Mouse (Mus musculus) heart, embryonic 12.5 days (tissue): ENCODE data around the gene Isx. TPM values are rescaled to one million over a fixed set of nuclear protein-coding genes. Genes with fewer than 3 reads are reported as not detected.

ENCODE experiments used
- ATAC-seq: fragments of 200-750 bp; cut with Nextera tagmentation; 2 replicates; pipeline ENCODE4 v1.8.0; 2017; ENCODE audit warnings: moderate TSS enrichment, moderate library complexity; ENCODE audit not compliant: insufficient number of reproducible peaks, low FRiP score
- H3K27ac ChIP-seq: fragments of 300-500 bp; sonication (generic); 2 replicates; pipeline ENCODE4 v1.5.1; 2016; ENCODE audit warnings: mild to moderate bottlenecking, moderate library complexity; ENCODE audit not compliant: poor library complexity, severe bottlenecking
- H3K27me3 ChIP-seq: fragments of 300-500 bp; sonication (generic); replicated peaks from 2 replicates; pipeline ENCODE4 v1.6.1; 2016; ENCODE audit warnings: mild to moderate bottlenecking, moderate library complexity
- H3K36me3 ChIP-seq: fragments of 300-500 bp; sonication (generic); 2 replicates; pipeline ENCODE4 v1.6.1; 2016; ENCODE audit warnings: mild to moderate bottlenecking, moderate library complexity
- H3K4me1 ChIP-seq: fragments of 300-500 bp; sonication (generic); replicated peaks from 2 replicates; pipeline ENCODE4 v1.6.1; 2016; ENCODE audit warnings: mild to moderate bottlenecking
- H3K4me2 ChIP-seq: fragments of 300-500 bp; sonication (generic); 2 replicates; pipeline ENCODE4 v1.6.1; 2016; ENCODE audit warnings: mild to moderate bottlenecking, moderate library complexity
- H3K4me3 ChIP-seq: fragments of 300-500 bp; sonication (generic); 2 replicates; pipeline ENCODE4 v1.5.1; 2016; ENCODE audit warnings: mild to moderate bottlenecking
- H3K9ac ChIP-seq: fragments of 300-500 bp; sonication (generic); 2 replicates; pipeline ENCODE4 v1.6.1; 2016; ENCODE audit warnings: mild to moderate bottlenecking, moderate library complexity
- H3K9me3 ChIP-seq: fragments of 300-500 bp; sonication (generic); replicated peaks from 2 replicates; pipeline ENCODE4 v1.6.1; 2016; ENCODE audit warnings: mild to moderate bottlenecking, moderate library complexity
- WGBS: fragments of 180-500 bp; shearing (Covaris S2); methylation state at CpG from one replicate; pipeline ENCODE4 v1.1.7; 2016; 5-methylcytosine and 5-hydroxymethylcytosine counted together
- polyA plus RNA-seq: library from polyadenylated mRNA; unstranded; fragments of >200 nt; fragmentation: Nextera tagmentation; extraction: Ambion mirVana; gene quantifications from 2 replicates; pipeline ENCODE4 v1.2.1, GENCODE M21; 2016

Gene Isx
- polyA plus RNA-seq, 1 experiment from 2014 or later = not detected

- H3K4me3 ChIP-seq = no peak overlapping the region
- H3K4me1 ChIP-seq = no peaks in the 10 kb centered on the region
- H3K36me3 ChIP-seq = no peaks in the 10 kb centered on the region
- no peak overlapping the region for H3K27ac ChIP-seq
- H3K9ac ChIP-seq = no peak overlapping the region
- no peaks in the 10 kb centered on the region for H3K27me3 ChIP-seq
- no peaks in the 10 kb centered on the region for H3K9me3 ChIP-seq
- ATAC-seq = no peak
- 71% methylated on average over 6 of the region's 6 CpGs for WGBS
- H3K4me2 ChIP-seq = no peak overlapping the region
Measured at GRCm38 (mm10) chr8:74860449-74860848, 12.5 kb upstream of the Isx start.

GRCm38 (mm10) chr8:74862598-74862997, 10.4 kb upstream of the Isx start:
- no peaks in the 10 kb centered on the region for H3K4me1 ChIP-seq
- no peak overlapping the region for H3K4me3 ChIP-seq
- WGBS = 76% methylated on average over 2 of the region's 2 CpGs
- no peak for ATAC-seq
- no peak overlapping the region for H3K4me2 ChIP-seq
- no peaks in the 10 kb centered on the region for H3K9me3 ChIP-seq
- no peaks in the 10 kb centered on the region for H3K27me3 ChIP-seq
- H3K36me3 ChIP-seq = no peaks in the 10 kb centered on the region
- no peak overlapping the region for H3K27ac ChIP-seq
- H3K9ac ChIP-seq = no peak overlapping the region

GRCm38 (mm10) chr8:74870346-74870949, 2.5 kb upstream of the Isx start:
- Histone ChIP-seq H3K4me2 (no peak overlapping the region), H3K4me1 (no peaks in the 10 kb centered on the region), H3K27ac (no peak overlapping the region), H3K9ac (no peak overlapping the region), H3K36me3 (no peaks in the 10 kb centered on the region), H3K27me3 (no peaks in the 10 kb centered on the region), H3K9me3 (no peaks in the 10 kb centered on the region), H3K4me3 (no peak overlapping the region)
- 73% methylated on average over 4 of the region's 4 CpGs for WGBS
- ATAC-seq = no peak

DNA sequence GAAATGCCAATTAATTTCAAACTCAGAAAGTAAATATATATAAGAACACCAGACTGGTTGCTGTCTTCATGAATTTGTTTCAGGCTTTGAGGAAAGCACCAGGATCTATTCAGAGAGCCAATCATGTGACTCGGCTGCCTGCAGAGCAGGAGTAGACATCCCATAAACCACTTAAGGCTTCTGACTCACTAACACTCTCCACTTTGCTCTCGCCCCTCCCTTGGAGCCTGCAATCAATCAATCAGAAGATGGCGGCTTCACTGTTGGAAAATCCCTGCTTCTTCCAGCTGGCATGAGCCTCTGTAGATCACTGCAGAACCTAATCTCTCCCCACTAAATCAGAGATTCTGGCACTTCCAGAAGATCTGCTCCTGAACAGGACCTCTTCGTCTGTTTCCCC, 1.3 kb upstream of the Isx start:
- 22% methylated on average over 4 of the region's 4 CpGs for WGBS
- Histone ChIP-seq H3K4me2 (peak overlapping the region; percentile 38), H3K4me1 (no peaks in the 10 kb centered on the region), H3K36me3 (no peaks in the 10 kb centered on the region), H3K9me3 (no peaks in the 10 kb centered on the region), H3K27me3 (no peaks in the 10 kb centered on the region), H3K27ac (no peak overlapping the region), H3K9ac (no peak overlapping the region), H3K4me3 (no peak overlapping the region)
- ATAC-seq = no peak

- ATAC-seq = no peak
- WGBS = 79% methylated on average over 7 of the region's 7 CpGs
- Histone ChIP-seq H3K4me2 (no peak overlapping the region; the same call in 1 of the 2 replicates), H3K27ac (no peak overlapping the region), H3K9me3 (no peaks in the 10 kb centered on the region), H3K9ac (no peak overlapping the region), H3K27me3 (no peaks in the 10 kb centered on the region), H3K4me1 (no peaks in the 10 kb centered on the region), H3K4me3 (no peak overlapping the region), H3K36me3 (no peaks in the 10 kb centered on the region)
Measured at GRCm38 (mm10) chr8:74872151-74872823, 686 bp upstream of the Isx start.

DNA sequence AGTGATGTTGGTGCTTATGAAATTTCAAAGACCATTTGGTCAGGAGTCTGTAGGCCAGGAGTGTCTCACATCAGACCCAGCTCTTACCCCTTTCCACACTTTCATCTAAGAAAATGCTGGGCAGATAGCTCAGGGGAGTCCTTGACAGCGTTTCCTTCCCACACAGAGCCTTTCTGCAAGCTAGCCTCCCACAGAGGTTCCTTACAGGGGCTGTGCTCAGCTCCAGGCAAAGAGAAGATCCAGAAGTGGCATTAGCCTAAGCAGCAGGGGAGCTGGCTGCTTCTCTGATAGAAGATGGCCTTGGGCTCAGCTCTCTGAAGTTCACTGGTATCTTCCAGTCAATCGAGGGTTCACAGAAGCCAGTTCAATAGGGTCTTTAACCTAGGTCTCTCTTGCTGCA, 1.6 kb downstream of the Isx start:
- H3K9ac ChIP-seq = no peak overlapping the region
- WGBS = 40% methylated on average over 2 of the region's 2 CpGs
- no peaks in the 10 kb centered on the region for H3K36me3 ChIP-seq
- H3K4me2 ChIP-seq = no peak overlapping the region
- H3K27me3 ChIP-seq = no peaks in the 10 kb centered on the region
- no peak overlapping the region for H3K27ac ChIP-seq
- no peaks in the 10 kb centered on the region for H3K9me3 ChIP-seq
- no peak overlapping the region for H3K4me3 ChIP-seq
- ATAC-seq = no peak
- H3K4me1 ChIP-seq = no peaks in the 10 kb centered on the region

DNA sequence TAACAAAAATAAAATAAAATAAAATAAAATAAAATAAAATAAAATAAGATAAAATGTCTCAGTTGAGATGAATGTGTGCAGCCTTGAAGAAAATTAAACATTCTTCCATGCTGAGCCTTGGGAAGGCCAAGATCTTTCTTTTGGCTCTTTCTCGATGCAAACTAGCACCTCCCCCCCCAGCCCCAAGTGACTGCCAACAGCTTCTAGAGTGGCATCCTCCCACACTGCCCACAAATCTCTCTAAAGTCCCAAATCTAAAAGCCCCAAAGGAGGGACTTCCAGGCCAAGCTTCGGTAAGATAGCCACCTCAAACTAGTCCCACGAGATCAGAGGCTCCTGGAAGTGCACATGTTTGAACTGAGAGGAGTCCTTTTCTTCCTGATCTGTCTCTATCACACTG, 5.7 kb downstream of the Isx start:
- no peaks in the 10 kb centered on the region for H3K4me1 ChIP-seq
- no peak for ATAC-seq
- H3K4me2 ChIP-seq = no peak overlapping the region
- H3K9me3 ChIP-seq = no peaks in the 10 kb centered on the region
- H3K36me3 ChIP-seq = no peaks in the 10 kb centered on the region
- 62% methylated on average over 3 of the region's 3 CpGs for WGBS
- no peak overlapping the region for H3K27ac ChIP-seq
- H3K9ac ChIP-seq = no peak overlapping the region
- H3K27me3 ChIP-seq = no peaks in the 10 kb centered on the region
- no peak overlapping the region for H3K4me3 ChIP-seq

- Histone ChIP-seq H3K27me3 (no peaks in the 10 kb centered on the region), H3K4me3 (no peak overlapping the region), H3K36me3 (no peaks in the 10 kb centered on the region), H3K27ac (no peak overlapping the region), H3K4me1 (no peaks in the 10 kb centered on the region), H3K4me2 (no peak overlapping the region), H3K9me3 (no peaks in the 10 kb centered on the region), H3K9ac (no peak overlapping the region)
- ATAC-seq = no peak
- WGBS = 87% methylated on average over 1 of the region's 1 CpGs
Measured at GRCm38 (mm10) chr8:74888763-74889162, 15.8 kb downstream of the Isx start.

DNA sequence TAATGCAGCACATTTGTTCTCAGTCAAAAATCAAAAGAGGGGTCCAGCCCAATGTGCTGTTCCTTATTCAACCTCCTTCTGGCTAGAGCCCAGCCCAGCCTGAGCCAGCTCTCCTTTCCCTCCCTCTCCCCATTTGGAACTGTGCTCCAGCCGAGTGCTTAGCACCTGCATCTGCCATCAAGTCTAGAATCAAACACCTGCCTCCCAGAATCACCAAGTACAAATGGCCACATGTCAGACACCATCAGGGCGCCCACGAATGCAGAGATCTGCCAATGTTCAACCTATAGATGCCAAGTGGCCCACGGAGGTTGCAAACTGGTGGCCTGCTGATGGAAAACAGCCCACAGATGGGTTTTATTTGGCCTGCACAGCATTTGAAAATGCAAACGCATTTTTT, 18.1 kb downstream of the Isx start:
- 61% methylated on average over 5 of the region's 5 CpGs for WGBS
- ATAC-seq = no peak
- no peaks in the 10 kb centered on the region for H3K4me1 ChIP-seq

DNA sequence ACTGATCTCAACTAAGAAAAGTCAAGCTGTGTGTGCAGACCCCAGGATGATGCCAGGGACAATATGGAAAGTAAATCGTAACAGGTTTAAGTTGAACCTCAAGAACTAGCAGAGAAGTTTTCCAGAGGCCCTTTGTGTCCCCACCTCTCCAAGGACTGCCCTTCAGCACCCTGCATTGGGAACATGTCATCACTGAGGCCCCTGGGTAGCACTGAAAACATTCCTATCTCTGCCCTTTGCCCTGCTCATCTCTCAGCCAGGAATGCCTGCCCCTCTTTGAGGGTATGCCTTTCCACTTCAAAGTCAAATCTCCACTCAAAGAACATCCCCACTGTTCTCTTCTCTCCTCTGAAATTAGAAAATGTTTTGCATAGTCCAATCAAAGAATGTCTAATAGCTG, 23.3 kb downstream of the Isx start:
- no peaks in the 10 kb centered on the region for H3K4me1 ChIP-seq
- H3K27me3 ChIP-seq = no peaks in the 10 kb centered on the region
- H3K4me3 ChIP-seq = no peak overlapping the region
- H3K4me2 ChIP-seq = no peak overlapping the region
- no peak overlapping the region for H3K27ac ChIP-seq
- ATAC-seq = no peak
- 41% methylated on average over 1 of the region's 1 CpGs for WGBS
- H3K36me3 ChIP-seq = no peaks in the 10 kb centered on the region
- H3K9ac ChIP-seq = no peak overlapping the region
- H3K9me3 ChIP-seq = no peaks in the 10 kb centered on the region

More for the DNA sequence above, 18.1 kb downstream of the Isx start:
- Histone ChIP-seq H3K4me3 (no peak overlapping the region), H3K36me3 (no peaks in the 10 kb centered on the region), H3K4me2 (no peak overlapping the region), H3K27me3 (no peaks in the 10 kb centered on the region), H3K9ac (no peak overlapping the region), H3K27ac (no peak overlapping the region), H3K9me3 (no peaks in the 10 kb centered on the region)

DNA sequence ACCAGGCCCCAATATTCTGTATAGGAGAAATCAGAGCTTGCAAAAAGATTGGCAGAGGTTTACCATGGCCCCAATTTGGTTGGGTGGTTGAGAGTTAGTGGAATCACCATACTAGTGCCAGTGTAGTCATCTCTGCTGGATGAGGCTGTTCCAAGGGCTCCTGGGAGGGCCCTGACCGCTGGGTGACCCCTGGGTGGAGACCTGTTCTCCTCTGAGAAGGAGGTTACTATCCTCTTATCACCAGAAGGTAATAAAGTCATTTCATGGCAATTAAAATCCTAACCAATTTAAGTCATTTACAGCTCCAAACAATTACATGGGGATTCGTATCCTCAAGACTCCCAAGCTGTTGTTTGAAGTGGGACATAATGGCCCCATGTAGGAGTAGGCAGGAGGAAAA, 24.3 kb downstream of the Isx start:
- Histone ChIP-seq H3K36me3 (no peaks in the 10 kb centered on the region), H3K4me2 (no peak overlapping the region), H3K4me1 (no peaks in the 10 kb centered on the region), H3K4me3 (no peak overlapping the region), H3K9ac (no peak overlapping the region), H3K27ac (no peak overlapping the region), H3K9me3 (no peaks in the 10 kb centered on the region), H3K27me3 (no peaks in the 10 kb centered on the region)
- 64% methylated on average over 2 of the region's 2 CpGs for WGBS
- no peak for ATAC-seq

DNA sequence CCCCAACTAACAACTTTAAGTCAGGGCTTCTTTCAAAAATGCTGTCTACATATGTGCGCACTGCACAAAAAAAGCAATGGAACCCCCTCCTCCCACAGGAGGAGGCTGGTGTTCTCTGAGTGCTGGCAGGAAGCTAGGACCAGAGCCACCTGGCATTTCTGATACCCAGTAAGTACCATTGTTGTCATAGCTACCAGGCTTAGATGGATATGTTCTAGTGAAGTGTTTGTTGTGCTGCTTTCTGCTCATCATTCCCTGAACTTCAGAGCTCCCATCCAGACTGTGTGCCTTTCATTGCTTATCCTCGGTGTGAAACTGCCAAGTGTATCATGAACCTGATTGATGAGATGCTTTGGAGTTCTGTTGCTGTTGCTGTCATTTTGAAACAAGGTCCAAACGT, 26.8 kb downstream of the Isx start:
- Histone ChIP-seq H3K27me3 (no peaks in the 10 kb centered on the region), H3K4me3 (no peak overlapping the region), H3K4me2 (no peak overlapping the region), H3K4me1 (0 out of 2 replicates have a peak, but pooled peaks cover 6% of the 10 kb centered on the region), H3K36me3 (no peaks in the 10 kb centered on the region), H3K9ac (no peak overlapping the region), H3K9me3 (no peaks in the 10 kb centered on the region), H3K27ac (no peak overlapping the region)
- no peak for ATAC-seq
- 68% methylated on average over 3 of the region's 3 CpGs for WGBS
